Mouse (Mus musculus) midbrain, embryonic 11.5 days (tissue): ENCODE data around the gene Syt12. TPM values are rescaled to one million over a fixed set of nuclear protein-coding genes. Genes with fewer than 3 reads are reported as not detected.

Experiments used
- ATAC-seq: fragments of 200-750 bp; cut with Nextera tagmentation; 2 replicates; pipeline ENCODE4 v1.8.0; 2017; ENCODE audit warnings: moderate TSS enrichment, moderate library complexity; ENCODE audit not compliant: low FRiP score
- DNase-seq: peaks from one replicate; pipeline ENCODE4 v3.0.0; 2015; ENCODE audit warnings: low spot score; ENCODE audit errors: missing footprints
- H3K27ac ChIP-seq: fragments of 300-500 bp; sonication (generic); 2 replicates; pipeline ENCODE4 v1.5.1; 2014; ENCODE audit warnings: low read depth, low read length
- H3K27me3 ChIP-seq: fragments of 300-500 bp; sonication (generic); 2 replicates; pipeline ENCODE4 v1.6.1; 2014; ENCODE audit warnings: mild to moderate bottlenecking, low read length, moderate library complexity, mixed read lengths; ENCODE audit not compliant: control insufficient read depth, insufficient read depth
- H3K36me3 ChIP-seq: fragments of 300-500 bp; sonication (generic); 2 replicates; pipeline ENCODE4 v1.6.1; 2014; ENCODE audit warnings: mild to moderate bottlenecking, low read length, moderate library complexity, mixed read lengths; ENCODE audit not compliant: control insufficient read depth, insufficient read depth
- H3K4me1 ChIP-seq: fragments of 300-500 bp; sonication (generic); 2 replicates; pipeline ENCODE4 v1.6.1; 2014; ENCODE audit warnings: low read length; ENCODE audit not compliant: control insufficient read depth, insufficient read depth
- H3K4me2 ChIP-seq: fragments of 300-500 bp; sonication (generic); 2 replicates; pipeline ENCODE4 v1.6.1; 2014; ENCODE audit warnings: mild to moderate bottlenecking, moderate library complexity
- H3K4me3 ChIP-seq: fragments of 300-500 bp; sonication (generic); 2 replicates; pipeline ENCODE4 v1.5.1; 2014; ENCODE audit warnings: low read depth, low read length
- H3K9ac ChIP-seq: fragments of 300-500 bp; sonication (generic); 2 replicates; pipeline ENCODE4 v1.6.1; 2014; ENCODE audit warnings: low read length
- H3K9me3 ChIP-seq: fragments of 300-500 bp; sonication (generic); 2 replicates; pipeline ENCODE4 v1.6.1; 2016; ENCODE audit warnings: low read length; ENCODE audit not compliant: control insufficient read depth
- WGBS: fragments of 180-500 bp; shearing (Covaris S2); extraction: QIAGEN DNeasy Blood & Tissue Kit; methylation state at CpG from one replicate; pipeline ENCODE4 v1.1.7; 2014; 5-methylcytosine and 5-hydroxymethylcytosine counted together
- polyA plus RNA-seq: library from polyadenylated mRNA; unstranded; fragments of >200 nt; fragmentation: Nextera tagmentation; extraction: Ambion mirVana; gene quantifications from 2 replicates; pipeline ENCODE4 v1.2.1, GENCODE M21; 2014

The Syt12 gene
- polyA plus RNA-seq, 1 experiment from 2014 or later, result 1.0 TPM

- Histone ChIP-seq H3K9ac (no peak overlapping the region), H3K4me3 (no peak overlapping the region), H3K9me3 (no peaks in the 10 kb centered on the region), H3K36me3 (no peaks in the 10 kb centered on the region), H3K4me1 (peaks cover 4% of the 10 kb centered on the region; the same call in 1 of the 2 replicates), H3K27ac (no peak overlapping the region), H3K4me2 (no peak overlapping the region), H3K27me3 (no peaks in the 10 kb centered on the region)
- no peak for DNase-seq
- no peak for ATAC-seq
- WGBS, result 82% methylated on average over 3 of the region's 3 CpGs
These were observed 30.5 kb upstream of the Syt12 start for GRCm38 (mm10) chr19:4507746-4508145.

GRCm38 (mm10) chr19:4504830-4505229 lies 27.6 kb upstream of the Syt12 start:
- no peak for ATAC-seq
- H3K9me3 ChIP-seq, result no peaks in the 10 kb centered on the region
- 100% methylated on average over 1 of the region's 1 CpGs for WGBS

DNA sequence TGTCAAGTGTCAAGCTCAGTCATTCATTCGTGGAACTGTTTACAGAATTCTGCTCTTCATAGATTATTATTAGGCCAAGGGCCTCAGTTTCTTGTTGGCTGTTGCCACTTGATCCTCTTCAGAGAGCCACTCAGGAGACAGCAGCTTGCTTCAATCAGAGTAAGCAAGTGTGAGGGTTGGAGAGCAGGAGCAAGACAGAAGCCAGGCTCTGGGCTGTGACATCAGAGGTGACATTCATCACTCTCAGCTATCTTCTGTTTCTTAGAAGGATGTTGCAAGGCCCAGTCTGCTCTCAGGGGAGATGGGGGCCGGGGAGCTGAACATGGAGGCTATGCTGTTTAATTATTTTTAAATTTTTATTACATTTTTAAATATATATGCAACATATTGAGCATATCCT lies 25.5 kb upstream of the Syt12 start:
- H3K9ac ChIP-seq, result no peak overlapping the region
- ATAC-seq, result no peak
- H3K36me3 ChIP-seq, result no peaks in the 10 kb centered on the region
- no peak overlapping the region for H3K27ac ChIP-seq
- no peaks in the 10 kb centered on the region for H3K27me3 ChIP-seq
- no peak overlapping the region for H3K4me3 ChIP-seq
- WGBS, result 64% methylated on average over 2 of the region's 2 CpGs
- no peak overlapping the region for H3K4me2 ChIP-seq
- no peaks in the 10 kb centered on the region for H3K4me1 ChIP-seq
- DNase-seq, result no peak
- H3K9me3 ChIP-seq, result no peaks in the 10 kb centered on the region

More at GRCm38 (mm10) chr19:4504830-4505229, 27.6 kb upstream of the Syt12 start:
- no peaks in the 10 kb centered on the region for H3K27me3 ChIP-seq
- no peaks in the 10 kb centered on the region for H3K4me1 ChIP-seq
- no peak for DNase-seq
- no peak overlapping the region for H3K4me3 ChIP-seq
- H3K27ac ChIP-seq, result no peak overlapping the region
- no peak overlapping the region for H3K9ac ChIP-seq
- no peaks in the 10 kb centered on the region for H3K36me3 ChIP-seq
- no peak overlapping the region for H3K4me2 ChIP-seq

- Histone ChIP-seq H3K4me1 (no peaks in the 10 kb centered on the region), H3K27ac (no peak within 1 kb of the TSS), H3K4me2 (peak within 1 kb of the TSS; percentile 7; the same call in 1 of the 2 replicates), H3K9me3 (no peaks in the 10 kb centered on the region), H3K4me3 (no peak within 1 kb of the TSS), H3K27me3 (no peaks in the 10 kb centered on the region), H3K36me3 (no peaks in the 10 kb centered on the region), H3K9ac (no peak within 1 kb of the TSS)
- no peak for ATAC-seq
- no peak for DNase-seq
- WGBS, result 59% methylated on average over 16 of the region's 16 CpGs
These were observed 21.1 kb upstream of the Syt12 start, which contains the start of gene 2010003K11Rik for GRCm38 (mm10) chr19:4498062-4498933. 2010003K11Rik (minus strand) TSS chr19:4498583.

- no peak overlapping the region for H3K4me3 ChIP-seq
- no peak overlapping the region for H3K27ac ChIP-seq
- H3K4me2 ChIP-seq, result peak overlapping the region; percentile 7; the same call in 1 of the 2 replicates
- 0% methylated on average over 4 of the region's 4 CpGs for WGBS
- DNase-seq (peak; percentile 98), ATAC-seq (peak; percentile 57)
- no peaks in the 10 kb centered on the region for H3K9me3 ChIP-seq
- H3K9ac ChIP-seq, result no peak overlapping the region
- H3K36me3 ChIP-seq, result no peaks in the 10 kb centered on the region
- H3K4me1 ChIP-seq, result no peaks in the 10 kb centered on the region
- H3K27me3 ChIP-seq, result no peaks in the 10 kb centered on the region
These were observed 20.2 kb upstream of the Syt12 start for GRCm38 (mm10) chr19:4497263-4497973.

- Histone ChIP-seq H3K4me3 (no peak overlapping the region), H3K36me3 (no peaks in the 10 kb centered on the region), H3K27ac (no peak overlapping the region), H3K9ac (no peak overlapping the region), H3K9me3 (no peaks in the 10 kb centered on the region), H3K27me3 (no peaks in the 10 kb centered on the region), H3K4me1 (no peaks in the 10 kb centered on the region), H3K4me2 (no peak overlapping the region)
- WGBS, result 90% methylated on average over 3 of the region's 3 CpGs
- peak; percentile 80 for DNase-seq
- ATAC-seq, result no peak
These were observed 19.5 kb upstream of the Syt12 start for GRCm38 (mm10) chr19:4496535-4497262.

GRCm38 (mm10) chr19:4495814-4496213 lies 18.6 kb upstream of the Syt12 start:
- no peak overlapping the region for H3K9ac ChIP-seq
- ATAC-seq (no peak), DNase-seq (no peak)
- no peak overlapping the region for H3K4me2 ChIP-seq
- no peaks in the 10 kb centered on the region for H3K4me1 ChIP-seq
- H3K9me3 ChIP-seq, result no peaks in the 10 kb centered on the region
- 86% methylated on average over 5 of the region's 5 CpGs for WGBS
- H3K36me3 ChIP-seq, result no peaks in the 10 kb centered on the region
- no peak overlapping the region for H3K4me3 ChIP-seq
- no peaks in the 10 kb centered on the region for H3K27me3 ChIP-seq
- H3K27ac ChIP-seq, result no peak overlapping the region

- H3K36me3 ChIP-seq, result no peaks in the 10 kb centered on the region
- no peaks in the 10 kb centered on the region for H3K27me3 ChIP-seq
- DNase-seq, result no peak
- no peak overlapping the region for H3K27ac ChIP-seq
- H3K4me3 ChIP-seq, result no peak overlapping the region
- H3K9ac ChIP-seq, result no peak overlapping the region
- no peak overlapping the region for H3K4me2 ChIP-seq
- 77% methylated on average over 7 of the region's 7 CpGs for WGBS
- no peak for ATAC-seq
- H3K9me3 ChIP-seq, result no peaks in the 10 kb centered on the region
- no peaks in the 10 kb centered on the region for H3K4me1 ChIP-seq
These were observed 17.5 kb upstream of the Syt12 start for GRCm38 (mm10) chr19:4494707-4495106.
